Mouse (Mus musculus) stomach, postnatal 0 days (tissue): ENCODE data around the gene Mospd3.

Source experiments
- CTCF ChIP-seq: IDR thresholded peaks from 2 replicates; pipeline ENCODE4 v1.5.1; 2016; ENCODE audit warnings: antibody characterized with exemption, low read depth, mild to moderate bottlenecking, moderate library complexity
- EP300 ChIP-seq: optimal IDR thresholded peaks from 2 replicates; pipeline ENCODE3; 2016; ENCODE audit warnings: antibody characterized with exemption

GRCm38 (mm10) chr5:137599600-137599999, 1.3 kb downstream of the Mospd3 start:
- TF ChIP-seq CTCF (no peak), EP300 (no peak)
